Mouse (Mus musculus) kidney, postnatal 4 days (tissue): Measurements from ENCODE around the gene Vamp8.
A peak's percentile ranks its signal among the peaks of the same experiment; 100 is the strongest.

Experiments used
- DNase-seq, 2 experiments: peaks; one replicate each; pipeline ENCODE4 v3.0.0; 2021; ENCODE audit warnings: mixed read lengths in 2 of 2

Gene Vamp8

GRCm38 (mm10) chr6:72389941-72390771 is at the start of gene Vamp8:
TSS of gene Vamp8 (minus strand) at chr6:72390703.
- DNase-seq: peak; percentile 88 to 92

GRCm38 (mm10) chr6:72439355-72440185 is 49.1 kb upstream of the Vamp8 start, which contains the start of gene Mat2a:
TSS of gene Mat2a (minus strand) at chr6:72439558.
- DNase-seq: peak; percentile 94 to 96

- peak; percentile 89 to 95 for DNase-seq
Observed at GRCm38 (mm10) chr6:72438862-72439354, 48.4 kb upstream of the Vamp8 start.

GRCm38 (mm10) chr6:72438226-72438625 is 47.7 kb upstream of the Vamp8 start:
- no peak for DNase-seq

GRCm38 (mm10) chr6:72432153-72432552 is 41.6 kb upstream of the Vamp8 start:
- no peak for DNase-seq

- DNase-seq: no peak
Observed at GRCm38 (mm10) chr6:72430989-72431921, 40.8 kb upstream of the Vamp8 start.

GRCm38 (mm10) chr6:72429061-72429842 is 38.7 kb upstream of the Vamp8 start:
- no peak for DNase-seq

- DNase-seq: peak; percentile 90
Observed at GRCm38 (mm10) chr6:72428036-72428435, 37.5 kb upstream of the Vamp8 start.

GRCm38 (mm10) chr6:72425646-72426045 is 35.1 kb upstream of the Vamp8 start:
- DNase-seq: no peak

GRCm38 (mm10) chr6:72420901-72421300 is 30.4 kb upstream of the Vamp8 start:
- no peak for DNase-seq

GRCm38 (mm10) chr6:72419806-72420205 is 29.3 kb upstream of the Vamp8 start:
- no peak for DNase-seq

GRCm38 (mm10) chr6:72418279-72418678 is 27.8 kb upstream of the Vamp8 start:
- no peak for DNase-seq

GRCm38 (mm10) chr6:72415964-72416772 is 25.7 kb upstream of the Vamp8 start:
- DNase-seq: no peak

GRCm38 (mm10) chr6:72415181-72415580 is 24.7 kb upstream of the Vamp8 start:
- DNase-seq: no peak

GRCm38 (mm10) chr6:72414076-72414756 is 23.7 kb upstream of the Vamp8 start, which contains the start of gene Ggcx:
TSS of gene Ggcx (plus strand) at chr6:72414308.
- DNase-seq: peak; percentile 98

- no peak for DNase-seq
Observed at GRCm38 (mm10) chr6:72410518-72410917, 20.0 kb upstream of the Vamp8 start.

- no peak for DNase-seq
Observed at GRCm38 (mm10) chr6:72410003-72410402, 19.5 kb upstream of the Vamp8 start.

- peak; percentile 77 to 83 for DNase-seq
Observed at GRCm38 (mm10) chr6:72409567-72409966, 19.1 kb upstream of the Vamp8 start.

- DNase-seq: peak; percentile 93
Observed at GRCm38 (mm10) chr6:72407119-72407518, 16.6 kb upstream of the Vamp8 start.

GRCm38 (mm10) chr6:72405356-72405755 is 14.9 kb upstream of the Vamp8 start:
- DNase-seq: no peak
